Mouse (Mus musculus): ENCODE results near the gene Sema3a. TPM values are rescaled to one million over a fixed set of nuclear protein-coding genes. Genes with fewer than 3 reads are reported as not detected.

Gene Sema3a
- polyA plus RNA-seq, 1 experiment from 2014 or later: 24.7 TPM

- ATAC-seq: no peak
- H3K9me3 ChIP-seq (ENCODE audit: low read length): no peaks in the 10 kb centered on the region
- 84% methylated on average over 4 of the region's 4 CpGs for WGBS
- H3K4me3 ChIP-seq (ENCODE audit: low read depth, low read length): no peak overlapping the region
- no peak overlapping the region for H3K4me2 ChIP-seq (replicated peaks; ENCODE audit: low read depth, low read length)
- no peaks in the 10 kb centered on the region for H3K4me1 ChIP-seq (ENCODE audit: insufficient read depth, low read depth, low read length)
- H3K27me3 ChIP-seq (replicated peaks; ENCODE audit: insufficient read depth, low read length): no peaks in the 10 kb centered on the region
- no peak overlapping the region for H3K9ac ChIP-seq (replicated peaks; ENCODE audit: low read depth)
- no peak for DNase-seq (ENCODE audit: low spot score)
- no peak overlapping the region for H3K27ac ChIP-seq (ENCODE audit: low read length)
- TF ChIP-seq CTCF (IDR thresholded peaks at IDR 0.05) (no peak), EP300 (IDR thresholded peaks at IDR 0.05) (no peak)
- no peaks in the 10 kb centered on the region for H3K36me3 ChIP-seq (ENCODE audit: insufficient read depth, low read length)
Observed at GRCm38 (mm10) chr5:13312667-13313066, 187.5 kb downstream of the Sema3a start.

GRCm38 (mm10) chr5:13313977-13314376, 188.8 kb downstream of the Sema3a start:
- 87% methylated on average over 6 of the region's 6 CpGs for WGBS

GRCm38 (mm10) chr5:13318728-13319429, 193.7 kb downstream of the Sema3a start:
- Histone ChIP-seq H3K4me2 (replicated peaks; ENCODE audit: low read depth, low read length) (no peak overlapping the region), H3K36me3 (ENCODE audit: insufficient read depth, low read length) (no peaks in the 10 kb centered on the region), H3K9ac (replicated peaks; ENCODE audit: low read depth) (no peak overlapping the region), H3K4me1 (ENCODE audit: insufficient read depth, low read depth, low read length) (no peaks in the 10 kb centered on the region), H3K27ac (ENCODE audit: low read length) (no peak overlapping the region), H3K27me3 (replicated peaks; ENCODE audit: insufficient read depth, low read length) (no peaks in the 10 kb centered on the region), H3K9me3 (ENCODE audit: low read length) (no peaks in the 10 kb centered on the region), H3K4me3 (ENCODE audit: low read depth, low read length) (no peak overlapping the region)
- WGBS: 36% methylated on average over 5 of the region's 5 CpGs
- no peak for TF ChIP-seq EP300 (IDR thresholded peaks at IDR 0.05)
- no peak for TF ChIP-seq CTCF (IDR thresholded peaks at IDR 0.05)
- no peak for DNase-seq (ENCODE audit: low spot score)
- no peak for ATAC-seq

More at GRCm38 (mm10) chr5:13313977-13314376, 188.8 kb downstream of the Sema3a start:
- Histone ChIP-seq H3K27me3 (replicated peaks; ENCODE audit: insufficient read depth, low read length) (no peaks in the 10 kb centered on the region), H3K4me3 (ENCODE audit: low read depth, low read length) (no peak overlapping the region), H3K9ac (replicated peaks; ENCODE audit: low read depth) (no peak overlapping the region), H3K4me1 (ENCODE audit: insufficient read depth, low read depth, low read length) (no peaks in the 10 kb centered on the region), H3K27ac (ENCODE audit: low read length) (no peak overlapping the region), H3K9me3 (ENCODE audit: low read length) (no peaks in the 10 kb centered on the region), H3K4me2 (replicated peaks; ENCODE audit: low read depth, low read length) (no peak overlapping the region), H3K36me3 (ENCODE audit: insufficient read depth, low read length) (no peaks in the 10 kb centered on the region)
- TF ChIP-seq EP300 (IDR thresholded peaks at IDR 0.05): no peak
- TF ChIP-seq CTCF (IDR thresholded peaks at IDR 0.05): no peak
- DNase-seq (ENCODE audit: low spot score) (no peak), ATAC-seq (no peak)

GRCm38 (mm10) chr5:13320138-13320537, 194.9 kb downstream of the Sema3a start:
- ATAC-seq (no peak), DNase-seq (ENCODE audit: low spot score) (no peak)
- Histone ChIP-seq H3K9me3 (ENCODE audit: low read length) (no peaks in the 10 kb centered on the region), H3K4me2 (replicated peaks; ENCODE audit: low read depth, low read length) (no peak overlapping the region), H3K36me3 (ENCODE audit: insufficient read depth, low read length) (no peaks in the 10 kb centered on the region), H3K4me1 (ENCODE audit: insufficient read depth, low read depth, low read length) (no peaks in the 10 kb centered on the region), H3K4me3 (ENCODE audit: low read depth, low read length) (no peak overlapping the region), H3K9ac (replicated peaks; ENCODE audit: low read depth) (no peak overlapping the region), H3K27ac (ENCODE audit: low read length) (no peak overlapping the region), H3K27me3 (replicated peaks; ENCODE audit: insufficient read depth, low read length) (no peaks in the 10 kb centered on the region)
- WGBS: 79% methylated on average over 3 of the region's 3 CpGs
- TF ChIP-seq EP300 (IDR thresholded peaks at IDR 0.05) (no peak), CTCF (IDR thresholded peaks at IDR 0.05) (no peak)

- DNase-seq (ENCODE audit: low spot score) (no peak), ATAC-seq (no peak)
- no peak overlapping the region for H3K4me2 ChIP-seq (replicated peaks; ENCODE audit: low read depth, low read length)
- no peak overlapping the region for H3K4me3 ChIP-seq (ENCODE audit: low read depth, low read length)
- H3K4me1 ChIP-seq (ENCODE audit: insufficient read depth, low read depth, low read length): no peaks in the 10 kb centered on the region
- H3K9me3 ChIP-seq (ENCODE audit: low read length): no peaks in the 10 kb centered on the region
- TF ChIP-seq EP300 (IDR thresholded peaks at IDR 0.05): no peak
- no peak for TF ChIP-seq CTCF (IDR thresholded peaks at IDR 0.05)
- H3K27me3 ChIP-seq (replicated peaks; ENCODE audit: insufficient read depth, low read length): no peaks in the 10 kb centered on the region
- no peaks in the 10 kb centered on the region for H3K36me3 ChIP-seq (ENCODE audit: insufficient read depth, low read length)
- no peak overlapping the region for H3K27ac ChIP-seq (ENCODE audit: low read length)
- H3K9ac ChIP-seq (replicated peaks; ENCODE audit: low read depth): no peak overlapping the region
- WGBS: 52% methylated on average over 5 of the region's 5 CpGs
Observed at GRCm38 (mm10) chr5:13327281-13327680, 202.1 kb downstream of the Sema3a start.

GRCm38 (mm10) chr5:13331412-13331811, 206.2 kb downstream of the Sema3a start:
- ATAC-seq: no peak
- H3K4me3 ChIP-seq (ENCODE audit: low read depth, low read length): no peak overlapping the region
- no peak overlapping the region for H3K9ac ChIP-seq (replicated peaks; ENCODE audit: low read depth)
- DNase-seq (ENCODE audit: low spot score): no peak
- no peak overlapping the region for H3K27ac ChIP-seq (ENCODE audit: low read length)
- no peaks in the 10 kb centered on the region for H3K4me1 ChIP-seq (ENCODE audit: insufficient read depth, low read depth, low read length)
- 57% methylated on average over 2 of the region's 2 CpGs for WGBS
- no peak overlapping the region for H3K4me2 ChIP-seq (replicated peaks; ENCODE audit: low read depth, low read length)
- no peak for TF ChIP-seq CTCF (IDR thresholded peaks at IDR 0.05)
- TF ChIP-seq EP300 (IDR thresholded peaks at IDR 0.05): no peak
- no peaks in the 10 kb centered on the region for H3K36me3 ChIP-seq (ENCODE audit: insufficient read depth, low read length)
- H3K9me3 ChIP-seq (ENCODE audit: low read length): no peaks in the 10 kb centered on the region
- no peaks in the 10 kb centered on the region for H3K27me3 ChIP-seq (replicated peaks; ENCODE audit: insufficient read depth, low read length)

All from lung, postnatal 0 days (tissue).